Mouse (Mus musculus): ENCODE results near the gene Vasp. TPM values are rescaled to one million over a fixed set of nuclear protein-coding genes. Genes with fewer than 3 reads are reported as not detected.

Vasp gene
- 28.6 and 38.0 TPM in 2 replicates for polyA plus RNA-seq (2015; fragmentation: Nextera tagmentation; extraction: Ambion mirVana)

DNA sequence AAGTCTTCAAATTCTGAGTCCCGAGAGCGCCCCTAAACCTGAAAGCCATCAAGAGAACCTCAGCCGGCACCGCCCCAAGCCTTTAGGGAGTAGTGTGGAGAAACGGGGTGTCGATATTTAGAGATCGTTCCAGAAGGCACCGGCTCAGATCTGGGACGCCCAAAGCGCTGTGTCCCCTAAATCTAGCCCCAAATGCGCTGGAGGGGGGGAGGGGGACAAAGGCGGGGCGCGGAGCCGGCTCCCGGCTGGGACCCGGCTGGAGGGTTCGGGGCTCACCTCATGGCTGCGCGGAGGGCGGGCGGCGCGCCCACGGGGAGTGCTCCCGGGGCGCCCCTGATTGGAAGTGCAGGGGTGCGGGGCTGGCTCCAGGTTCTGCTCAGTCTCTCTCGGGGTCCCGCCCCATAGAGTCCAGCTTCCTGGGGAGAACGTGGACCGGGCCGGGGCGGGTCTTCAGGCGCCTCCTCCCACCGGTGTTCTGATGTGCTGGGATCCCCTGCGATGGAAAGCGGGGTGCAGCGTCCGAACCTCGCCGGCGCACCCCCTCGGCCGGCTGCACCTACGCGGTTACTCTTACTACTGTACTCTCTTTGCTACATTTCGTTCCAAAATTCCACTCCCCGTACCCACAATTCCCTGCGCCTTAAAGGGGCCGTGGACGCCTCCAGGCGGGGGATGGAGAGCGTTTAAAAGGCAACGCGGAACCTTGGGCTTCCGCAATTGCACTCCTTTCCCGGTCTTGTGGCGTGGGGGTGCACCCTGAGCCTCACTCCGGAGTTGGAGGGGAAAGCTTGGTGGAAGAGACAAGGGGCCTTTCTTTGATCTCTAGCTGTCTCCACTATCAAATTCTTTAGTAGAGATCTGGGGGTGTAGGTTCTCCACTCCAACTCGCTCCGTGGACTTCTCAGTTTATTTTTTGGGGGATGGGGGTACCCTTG, at the start of gene Vasp:
Gene Vasp (minus strand): TSS at position 580 of the 935 bp plus-strand sequence.
- peak within 1 kb of the TSS; percentile 85 for H3K27ac ChIP-seq
- H3K9ac ChIP-seq (replicated peaks), result peak within 1 kb of the TSS; percentile 96
- H3K4me2 ChIP-seq (replicated peaks), result peak within 1 kb of the TSS; percentile 97
- WGBS, result under 1% methylated on average over 52 of the region's 62 CpGs
- H3K9me3 ChIP-seq, result no peaks in the 10 kb centered on the region
- 0 out of 2 replicates have a peak, but pooled peaks cover 4% of the 10 kb centered on the region for H3K27me3 ChIP-seq
- H3K36me3 ChIP-seq, result no peaks in the 10 kb centered on the region
- ATAC-seq, result peak; percentile 75
- H3K4me1 ChIP-seq (replicated peaks), result peaks cover 28% of the 10 kb centered on the region
- H3K4me3 ChIP-seq (replicated peaks), result peak within 1 kb of the TSS; percentile 79

DNA sequence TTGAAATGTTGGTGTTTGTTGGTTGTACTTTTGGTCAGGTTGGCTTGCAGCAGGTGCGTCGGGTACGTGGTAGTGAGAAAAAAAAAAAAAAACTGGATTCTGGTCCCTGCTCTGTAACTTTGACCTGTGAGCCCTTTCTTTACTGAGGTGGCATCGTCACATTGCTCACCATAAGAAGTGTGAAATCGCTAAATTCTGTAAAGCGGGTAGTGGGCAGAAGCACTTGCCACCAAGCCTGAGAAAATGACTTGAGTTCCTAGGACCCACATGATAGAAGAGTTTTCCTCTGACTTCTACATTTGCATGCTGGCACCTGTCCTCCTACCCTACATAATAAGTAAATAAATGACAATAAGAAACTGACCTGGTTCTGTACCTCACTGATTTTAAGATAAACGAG, 49.0 kb upstream of the Vasp start:
- no peak for ATAC-seq
- Histone ChIP-seq H3K4me2 (replicated peaks) (peak overlapping the region; percentile 83), H3K27me3 (peaks cover 25% of the 10 kb centered on the region; the same call in 1 of the 2 replicates), H3K4me3 (replicated peaks) (peak overlapping the region; percentile 53), H3K36me3 (no peaks in the 10 kb centered on the region), H3K9ac (replicated peaks) (no peak overlapping the region), H3K27ac (no peak overlapping the region), H3K9me3 (no peaks in the 10 kb centered on the region), H3K4me1 (replicated peaks) (peaks cover 16% of the 10 kb centered on the region)
- 42% methylated on average over 7 of the region's 7 CpGs for WGBS

DNA sequence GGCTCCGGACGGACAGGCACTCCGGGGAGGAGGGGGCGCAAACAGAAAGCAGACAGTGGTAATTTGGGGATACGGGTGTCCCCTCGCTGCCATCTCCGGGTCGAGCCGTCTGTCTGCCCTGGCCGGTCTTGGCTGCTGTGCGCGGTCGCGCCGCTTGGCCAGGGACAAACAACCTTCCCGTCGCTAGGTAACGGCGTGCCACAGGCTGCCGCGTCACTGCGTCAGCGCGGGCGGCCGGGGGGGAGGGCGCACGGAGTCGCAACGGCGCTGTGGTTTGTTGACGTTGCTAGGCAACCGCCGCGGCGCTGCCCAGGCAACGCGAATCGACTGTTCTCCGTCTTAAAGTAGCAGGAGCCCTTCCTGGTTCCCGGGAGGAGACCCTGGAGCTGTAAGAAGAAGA, 48.3 kb upstream of the Vasp start:
- peak; percentile 93 for ATAC-seq
- under 1% methylated on average over 41 of the region's 41 CpGs for WGBS

DNA sequence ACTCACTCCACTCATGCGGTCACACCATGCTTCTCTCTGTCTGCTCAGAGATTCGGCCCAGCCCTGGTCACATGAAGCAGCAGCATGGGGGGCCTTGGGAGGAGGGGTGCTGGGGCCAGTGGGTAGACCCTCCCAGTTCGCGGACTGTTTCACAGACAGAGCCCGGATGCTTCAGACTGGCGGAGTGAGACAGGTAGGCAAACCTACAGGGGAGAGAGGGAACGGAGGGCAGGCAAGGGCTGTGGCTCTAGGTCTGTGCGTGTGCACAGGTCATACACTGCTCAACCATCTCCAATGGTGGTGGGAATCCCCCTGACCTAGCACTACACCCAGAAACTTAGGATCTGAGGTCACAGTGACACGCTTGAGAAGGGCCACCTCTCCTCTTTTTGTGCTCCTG, 47.8 kb upstream of the Vasp start:
- Histone ChIP-seq H3K36me3 (no peaks in the 10 kb centered on the region), H3K27me3 (peaks cover 28% of the 10 kb centered on the region; the same call in 1 of the 2 replicates), H3K27ac (peak overlapping the region; percentile 44; the same call in 1 of the 2 replicates), H3K9me3 (no peaks in the 10 kb centered on the region), H3K4me3 (replicated peaks) (peak overlapping the region; percentile 53), H3K4me2 (replicated peaks) (peak overlapping the region; percentile 83), H3K9ac (replicated peaks) (peak overlapping the region; percentile 70), H3K4me1 (replicated peaks) (peaks cover 16% of the 10 kb centered on the region)
- WGBS, result 13% methylated on average over 9 of the region's 9 CpGs
- peak; percentile 77 for ATAC-seq

More for the DNA sequence above, 48.3 kb upstream of the Vasp start:
- Histone ChIP-seq H3K4me1 (replicated peaks) (peaks cover 16% of the 10 kb centered on the region), H3K9me3 (no peaks in the 10 kb centered on the region), H3K36me3 (no peaks in the 10 kb centered on the region), H3K4me2 (replicated peaks) (peak overlapping the region; percentile 83), H3K9ac (replicated peaks) (peak overlapping the region; percentile 70), H3K27me3 (peaks cover 27% of the 10 kb centered on the region; the same call in 1 of the 2 replicates), H3K27ac (peak overlapping the region; percentile 70), H3K4me3 (replicated peaks) (peak overlapping the region; percentile 53)

DNA sequence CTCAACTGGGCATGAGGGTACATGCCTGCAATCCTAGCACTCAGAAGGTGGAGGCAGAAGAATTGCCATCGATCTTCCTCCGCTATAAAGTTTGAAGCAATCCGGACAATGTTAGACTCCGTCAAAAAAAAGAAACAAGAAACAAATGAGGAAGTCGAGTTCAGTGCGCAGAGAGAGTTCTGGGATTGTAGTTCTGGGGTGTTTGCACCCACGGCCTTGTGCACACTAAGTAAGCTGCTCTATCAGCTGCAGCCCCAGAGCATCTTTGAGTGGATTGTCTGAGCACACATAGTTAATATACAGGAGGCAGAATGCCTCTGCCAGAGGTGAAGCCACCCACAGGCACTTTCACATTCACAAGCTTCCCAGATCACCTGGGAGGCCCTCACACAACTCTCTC, 47.1 kb upstream of the Vasp start:
- 84% methylated on average over 7 of the region's 7 CpGs for WGBS
- Histone ChIP-seq H3K9me3 (no peaks in the 10 kb centered on the region), H3K4me2 (replicated peaks) (no peak overlapping the region), H3K4me1 (replicated peaks) (peaks cover 16% of the 10 kb centered on the region), H3K36me3 (no peaks in the 10 kb centered on the region), H3K9ac (replicated peaks) (no peak overlapping the region), H3K27ac (no peak overlapping the region), H3K4me3 (replicated peaks) (no peak overlapping the region), H3K27me3 (peaks cover 34% of the 10 kb centered on the region; the same call in 1 of the 2 replicates)
- no peak for ATAC-seq

DNA sequence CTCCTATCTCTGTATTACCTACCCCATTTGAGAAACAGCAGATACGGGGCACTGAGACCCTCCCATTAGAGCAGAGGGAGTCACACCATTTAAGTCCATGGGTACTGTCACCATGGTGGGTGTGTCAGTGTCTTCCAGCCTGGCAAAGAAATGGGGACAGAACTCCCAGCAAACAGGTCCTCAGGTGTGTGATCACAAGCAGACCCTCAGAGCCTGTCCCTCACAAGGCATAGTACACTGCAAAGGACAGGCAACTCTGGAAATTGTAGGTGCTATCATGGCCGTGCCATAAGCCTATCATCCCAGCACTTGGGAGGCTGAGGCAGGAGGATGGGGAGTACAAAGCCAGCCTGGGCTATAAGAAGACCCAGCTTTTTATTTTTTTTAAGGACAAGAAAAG, 46.6 kb upstream of the Vasp start:
- 64% methylated on average over 2 of the region's 2 CpGs for WGBS
- Histone ChIP-seq H3K36me3 (no peaks in the 10 kb centered on the region), H3K27ac (no peak overlapping the region), H3K4me2 (replicated peaks) (no peak overlapping the region), H3K4me3 (replicated peaks) (no peak overlapping the region), H3K4me1 (replicated peaks) (peaks cover 16% of the 10 kb centered on the region), H3K27me3 (peaks cover 38% of the 10 kb centered on the region; the same call in 1 of the 2 replicates), H3K9ac (replicated peaks) (no peak overlapping the region), H3K9me3 (no peaks in the 10 kb centered on the region)
- ATAC-seq, result no peak

DNA sequence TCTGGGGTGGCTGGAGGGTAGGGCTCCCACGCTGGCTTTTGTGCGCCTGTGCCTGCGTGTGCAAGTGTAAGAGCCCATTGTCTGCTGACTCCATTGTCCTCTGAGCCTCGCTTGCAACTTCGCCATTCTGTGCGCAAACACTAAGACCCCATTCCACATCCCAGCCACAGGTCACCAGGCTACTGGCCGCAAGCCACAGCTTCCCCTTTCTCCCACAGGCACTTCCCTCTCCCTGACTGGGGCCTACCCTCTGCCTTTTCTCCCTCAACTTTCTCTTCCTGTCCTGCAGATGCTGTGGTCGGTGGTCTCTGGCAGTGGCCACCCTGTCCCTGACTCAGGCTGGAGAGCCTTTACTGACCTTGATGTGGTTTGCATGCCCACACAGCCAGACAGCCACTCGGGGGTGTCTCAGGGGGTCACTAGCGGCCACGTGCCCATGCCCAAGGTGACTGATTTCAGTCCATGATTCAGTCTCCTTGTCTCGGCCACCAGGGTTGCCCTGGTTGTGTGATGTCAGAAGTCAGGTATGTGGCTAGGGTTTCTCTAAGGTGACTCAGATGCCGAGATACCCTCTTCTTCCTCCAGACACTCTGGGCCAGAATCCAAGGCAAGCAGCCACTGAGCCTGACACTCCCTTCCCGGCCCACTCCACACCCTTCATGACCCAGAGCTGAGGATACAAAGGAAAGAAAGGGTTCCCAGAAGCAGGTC, 45.0 kb upstream of the Vasp start:
- 44% methylated on average over 14 of the region's 14 CpGs for WGBS
- peaks cover 45% of the 10 kb centered on the region for H3K27me3 ChIP-seq
- H3K9me3 ChIP-seq, result no peaks in the 10 kb centered on the region
- H3K4me2 ChIP-seq (replicated peaks), result no peak overlapping the region
- H3K4me1 ChIP-seq (replicated peaks), result peaks cover 16% of the 10 kb centered on the region
- H3K36me3 ChIP-seq, result no peaks in the 10 kb centered on the region
- H3K9ac ChIP-seq (replicated peaks), result no peak overlapping the region
- no peak overlapping the region for H3K27ac ChIP-seq
- ATAC-seq, result no peak
- no peak overlapping the region for H3K4me3 ChIP-seq (replicated peaks)

DNA sequence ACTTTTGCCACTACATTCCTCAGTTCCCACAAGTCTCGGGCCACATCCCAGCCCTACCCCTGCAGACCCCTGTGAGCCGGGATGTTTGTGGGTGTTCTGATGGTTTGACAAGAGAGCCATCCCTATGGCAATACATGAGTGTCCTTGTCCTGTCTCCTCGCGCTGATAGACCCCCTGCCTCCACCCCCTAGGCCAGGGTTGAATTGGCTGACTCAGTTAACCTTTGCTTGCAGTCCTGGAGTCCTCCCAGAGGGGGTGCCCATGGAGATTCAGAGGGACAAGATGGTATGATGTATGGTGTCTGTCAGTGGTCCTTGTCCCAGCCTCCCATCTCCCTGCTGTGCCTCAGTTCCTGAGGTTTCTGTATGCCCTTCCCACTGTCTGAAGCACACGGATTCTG, 42.4 kb upstream of the Vasp start:
- H3K4me1 ChIP-seq (replicated peaks), result peaks cover 12% of the 10 kb centered on the region
- WGBS, result 51% methylated on average over 5 of the region's 5 CpGs
- H3K27me3 ChIP-seq, result peaks cover 49% of the 10 kb centered on the region
- no peaks in the 10 kb centered on the region for H3K9me3 ChIP-seq
- H3K4me3 ChIP-seq (replicated peaks), result no peak overlapping the region
- ATAC-seq, result no peak
- H3K9ac ChIP-seq (replicated peaks), result no peak overlapping the region
- no peak overlapping the region for H3K27ac ChIP-seq
- H3K36me3 ChIP-seq, result no peaks in the 10 kb centered on the region
- no peak overlapping the region for H3K4me2 ChIP-seq (replicated peaks)

DNA sequence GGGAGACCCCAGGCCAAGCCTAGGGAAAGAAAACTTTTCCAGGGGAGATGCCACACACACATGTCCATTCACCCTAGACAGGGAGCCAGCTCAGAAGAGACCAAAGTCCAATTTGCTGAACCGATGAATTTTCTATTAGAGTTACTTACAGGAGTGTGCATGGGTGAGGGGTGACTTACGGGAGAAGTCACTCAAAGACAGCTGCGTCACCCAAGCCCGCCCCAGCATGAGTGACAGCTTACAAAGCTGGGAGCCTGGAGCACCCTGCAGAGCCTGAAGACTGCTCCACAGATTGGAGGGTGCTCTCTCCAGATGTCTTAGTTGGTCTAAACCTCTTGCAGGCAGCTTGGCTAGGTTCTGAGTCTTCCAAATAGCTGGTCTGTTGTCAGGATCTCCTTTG, 40.4 kb upstream of the Vasp start:
- peaks cover 42% of the 10 kb centered on the region for H3K27me3 ChIP-seq
- 29% methylated on average over 4 of the region's 4 CpGs for WGBS

DNA sequence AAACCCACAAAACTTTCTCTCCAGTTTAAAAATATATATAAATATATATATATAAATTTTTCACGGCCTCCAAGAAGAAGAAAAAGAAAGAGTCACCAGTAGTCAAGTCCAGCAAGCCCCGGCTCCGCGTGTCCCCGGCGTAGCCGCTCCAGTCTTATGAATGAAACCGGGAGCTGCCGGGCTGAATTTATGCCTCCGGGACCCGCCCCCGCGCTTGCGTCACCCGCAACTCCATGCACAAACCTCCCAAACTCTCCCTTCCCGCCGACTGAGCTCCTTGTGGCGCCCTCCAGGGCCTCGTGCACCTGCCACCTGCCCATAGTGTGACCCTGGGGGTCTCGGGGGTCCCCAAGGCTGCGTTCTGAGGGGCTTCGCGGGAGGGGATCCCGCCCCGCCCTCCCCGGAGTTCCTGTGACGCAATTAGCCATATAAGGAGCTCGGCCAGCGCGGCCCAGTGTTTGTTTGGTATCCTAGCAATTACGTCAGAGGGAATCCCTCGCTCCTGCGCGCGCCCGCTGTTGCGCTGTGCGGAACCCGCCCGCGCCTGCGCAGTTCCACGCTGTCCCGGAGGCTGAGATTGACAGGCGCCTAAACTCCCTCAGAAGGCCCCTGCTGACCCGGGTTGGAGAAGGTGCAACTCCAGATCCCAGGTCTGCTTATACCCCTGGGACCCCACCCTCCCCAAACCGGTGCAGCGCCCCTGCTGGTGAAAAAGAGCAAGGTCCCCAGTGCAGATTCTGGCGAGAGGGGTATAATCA, 38.4 kb upstream of the Vasp start, which contains the start of gene Fosb:
Gene Fosb (minus strand): TSS at position 168 of the 758 bp plus-strand sequence.
- ATAC-seq, result peak; percentile 88
- Histone ChIP-seq H3K27me3 (peaks cover 61% of the 10 kb centered on the region), H3K36me3 (no peaks in the 10 kb centered on the region), H3K9ac (replicated peaks) (peak within 1 kb of the TSS; percentile 60), H3K4me1 (replicated peaks) (peaks cover 25% of the 10 kb centered on the region), H3K9me3 (no peaks in the 10 kb centered on the region), H3K4me2 (replicated peaks) (peak within 1 kb of the TSS; percentile 81), H3K4me3 (replicated peaks) (peak within 1 kb of the TSS; percentile 49), H3K27ac (peak within 1 kb of the TSS; percentile 20; the same call in 1 of the 2 replicates)
- WGBS, result under 1% methylated on average over 49 of the region's 49 CpGs

More for the DNA sequence above, 40.4 kb upstream of the Vasp start:
- Histone ChIP-seq H3K27ac (no peak overlapping the region), H3K9ac (replicated peaks) (no peak overlapping the region), H3K9me3 (no peaks in the 10 kb centered on the region), H3K4me2 (replicated peaks) (no peak overlapping the region), H3K4me1 (replicated peaks) (peaks cover 23% of the 10 kb centered on the region), H3K36me3 (no peaks in the 10 kb centered on the region), H3K4me3 (replicated peaks) (no peak overlapping the region)
- no peak for ATAC-seq

DNA sequence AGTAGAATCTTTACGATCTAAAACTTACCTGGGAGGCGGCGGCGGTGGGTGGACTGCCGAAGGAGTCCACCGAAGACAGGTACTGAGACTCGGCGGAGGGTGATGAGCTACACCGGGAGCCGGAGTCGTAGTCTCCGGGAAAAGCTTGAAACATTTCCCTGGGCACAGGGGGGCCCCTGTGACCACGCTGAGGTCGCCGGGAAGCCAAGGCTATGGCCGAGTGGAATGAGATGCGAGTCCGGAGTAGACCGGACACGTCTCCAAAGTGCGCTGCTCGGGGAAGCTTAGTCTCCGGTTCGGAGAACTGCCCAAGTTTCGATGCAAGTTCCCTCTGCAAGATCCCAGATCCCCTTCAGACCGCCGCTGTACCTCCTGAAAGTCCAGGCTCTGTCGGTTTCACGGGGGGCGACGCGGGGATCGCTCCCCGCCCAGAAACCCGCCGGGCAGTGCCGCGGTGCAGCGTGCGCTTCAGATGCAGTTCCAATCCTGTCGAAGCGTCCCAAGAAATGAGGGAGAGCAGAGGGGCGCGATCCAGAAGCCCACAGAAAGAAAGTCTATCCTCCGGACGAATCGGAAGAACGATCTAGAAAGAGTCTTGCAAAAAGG, 37.8 kb upstream of the Vasp start:
- WGBS, result 2% methylated on average over 48 of the region's 48 CpGs
- H3K4me3 ChIP-seq (replicated peaks), result peak overlapping the region; percentile 49
- peak overlapping the region; percentile 60 for H3K9ac ChIP-seq (replicated peaks)
- no peaks in the 10 kb centered on the region for H3K9me3 ChIP-seq
- ATAC-seq, result no peak
- no peaks in the 10 kb centered on the region for H3K36me3 ChIP-seq
- H3K27me3 ChIP-seq, result peaks cover 65% of the 10 kb centered on the region
- H3K27ac ChIP-seq, result no peak overlapping the region
- peak overlapping the region; percentile 81 for H3K4me2 ChIP-seq (replicated peaks)
- H3K4me1 ChIP-seq (replicated peaks), result peaks cover 32% of the 10 kb centered on the region
